Mouse (Mus musculus) MEL (cell line): ENCODE results near the gene 2410002F23Rik. TPM values are rescaled to one million over a fixed set of nuclear protein-coding genes. Genes with fewer than 3 reads are reported as not detected.

Experiments used
- DNase-seq: peaks from one replicate; pipeline ENCODE4 v3.0.0; 2011; ENCODE audit warnings: low read depth, low spot score
- H3K27ac ChIP-seq: 2 replicates; pipeline ENCODE4 v1.5.1; 2012; ENCODE audit warnings: low read depth, mild to moderate bottlenecking, control low read depth, low read length, moderate library complexity; ENCODE audit not compliant: control insufficient read depth
- H3K27me3 ChIP-seq, 2 experiments: fragments of 150-350 bp in 1 of 2; sonication (generic) in 1 of 2; 2 replicates each; pipeline ENCODE4 v1.6.1; 2012; ENCODE audit warnings: low read length in 2 of 2, mild to moderate bottlenecking in 2 of 2, improper control_type of control experiment in 1 of 2, moderate library complexity in 1 of 2; ENCODE audit not compliant: insufficient read depth in 2 of 2, control insufficient read depth in 1 of 2
- H3K36me3 ChIP-seq, 2 experiments: 2 replicates each; pipeline ENCODE4 v1.6.1; 2012 to 2014; ENCODE audit warnings: low read length in 2 of 2, improper control_type of control experiment in 1 of 2, inconsistent platforms in 1 of 2, mild to moderate bottlenecking in 1 of 2; ENCODE audit not compliant: insufficient read depth in 2 of 2, control insufficient read depth in 1 of 2
- H3K4me1 ChIP-seq, 2 experiments: fragments of 150-350 bp in 1 of 2; sonication (generic) in 1 of 2; 2 replicates each; pipeline ENCODE4 v1.6.1; 2012; ENCODE audit warnings: low read length in 2 of 2, improper control_type of control experiment in 1 of 2, mild to moderate bottlenecking in 1 of 2; ENCODE audit not compliant: insufficient read depth in 2 of 2, control insufficient read depth in 1 of 2
- H3K4me3 ChIP-seq, 2 experiments: fragments of 150-350 bp in 1 of 2; sonication (generic) in 1 of 2; 2 replicates each; pipeline ENCODE4 v1.5.1; 2012; ENCODE audit warnings: low read depth in 2 of 2, low read length in 2 of 2, mild to moderate bottlenecking in 2 of 2, moderate library complexity in 2 of 2, control low read depth in 1 of 2, improper control_type of control experiment in 1 of 2; ENCODE audit not compliant: control insufficient read depth in 1 of 2, insufficient read depth in 1 of 2
- H3K79me2 ChIP-seq: 2 replicates; pipeline ENCODE4 v1.6.1; 2012; ENCODE audit warnings: mild to moderate bottlenecking, low read length, moderate library complexity; ENCODE audit not compliant: control insufficient read depth, poor library complexity, insufficient read depth
- H3K9ac ChIP-seq: 2 replicates; pipeline ENCODE4 v1.6.1; 2012; ENCODE audit warnings: low read depth, mild to moderate bottlenecking, control low read depth, low read length, moderate library complexity; ENCODE audit not compliant: control insufficient read depth, poor library complexity, severe bottlenecking
- H3K9me3 ChIP-seq: fragments of 150-350 bp; sonication (generic); replicated peaks from 2 replicates; pipeline ENCODE4 v1.6.1; 2012; ENCODE audit warnings: mild to moderate bottlenecking, low read length, improper control_type of control experiment, moderate library complexity; ENCODE audit not compliant: insufficient read depth
- CHD1 ChIP-seq: IDR thresholded peaks from 2 replicates; pipeline ENCODE4 v1.6.1; 2012; ENCODE audit warnings: low read depth, mild to moderate bottlenecking, inconsistent platforms, low read length, improper control_type of control experiment
- CHD2 ChIP-seq: IDR thresholded peaks from 2 replicates; pipeline ENCODE4 v1.6.1; 2011; ENCODE audit warnings: low read length, improper control_type of control experiment
- EP300 ChIP-seq, 2 experiments: IDR thresholded peaks; 2 replicates each; pipeline ENCODE4 v1.6.1; 2011; ENCODE audit warnings: improper control_type of control experiment in 2 of 2, low read length in 2 of 2, low read depth in 1 of 2, mild to moderate bottlenecking in 1 of 2
- ETS1 ChIP-seq: IDR thresholded peaks from 2 replicates; pipeline ENCODE4 v1.6.1; 2012; ENCODE audit warnings: low read depth, mild to moderate bottlenecking, inconsistent platforms, low read length, improper control_type of control experiment, moderate library complexity
- GATA1 ChIP-seq: IDR thresholded peaks from 2 replicates; pipeline ENCODE4 v1.6.1; 2011; ENCODE audit warnings: low read depth, low read length, improper control_type of control experiment
- HCFC1 ChIP-seq: IDR thresholded peaks from 2 replicates; pipeline ENCODE4 v1.6.1; 2012; ENCODE audit warnings: low read depth, mild to moderate bottlenecking, inconsistent platforms, low read length, improper control_type of control experiment, moderate library complexity
- JUND ChIP-seq: IDR thresholded peaks from 2 replicates; pipeline ENCODE4 v1.6.1; 2011; ENCODE audit warnings: low read depth, mild to moderate bottlenecking, improper control_type of control experiment, low read length
- KAT2A ChIP-seq: conservative IDR thresholded peaks from 2 replicates; pipeline ENCODE4 v1.6.1; 2012; ENCODE audit warnings: low read depth, low read length, improper control_type of control experiment, inconsistent platforms
- MAFK ChIP-seq: IDR thresholded peaks from 2 replicates; pipeline ENCODE4 v1.6.1; 2011; ENCODE audit warnings: low read depth, mild to moderate bottlenecking, low read length, improper control_type of control experiment, borderline replicate concordance
- MAX ChIP-seq: IDR thresholded peaks from 2 replicates; pipeline ENCODE4 v1.6.1; 2011; ENCODE audit warnings: low read length, improper control_type of control experiment
- MEF2A ChIP-seq: IDR thresholded peaks from 2 replicates; pipeline ENCODE4 v1.6.1; 2014; ENCODE audit warnings: low read depth, mild to moderate bottlenecking, inconsistent platforms, low read length, improper control_type of control experiment; ENCODE audit not compliant: poor library complexity, insufficient replicate concordance, severe bottlenecking; ENCODE audit errors: extremely low read depth
- MXI1 ChIP-seq: IDR thresholded peaks from 2 replicates; pipeline ENCODE4 v1.6.1; 2011; ENCODE audit warnings: mild to moderate bottlenecking, low read depth, low read length, improper control_type of control experiment
- MYB ChIP-seq: IDR thresholded peaks from 2 replicates; pipeline ENCODE4 v1.6.1; 2011; ENCODE audit warnings: mild to moderate bottlenecking, low read depth, low read length, improper control_type of control experiment
- MYC ChIP-seq: IDR thresholded peaks from 2 replicates; pipeline ENCODE4 v1.6.1; 2011; ENCODE audit warnings: low read depth, mild to moderate bottlenecking, low read length, improper control_type of control experiment, moderate library complexity
- NELFE ChIP-seq: IDR thresholded peaks from 2 replicates; pipeline ENCODE4 v1.6.1; 2011; ENCODE audit warnings: low read depth, low read length, improper control_type of control experiment
- POLR2A ChIP-seq, 2 experiments: IDR thresholded peaks; 2 replicates each; pipeline ENCODE4 v1.6.1; 2011 to 2012; ENCODE audit warnings: low read length in 2 of 2, mild to moderate bottlenecking in 2 of 2, control low read depth in 1 of 2, improper control_type of control experiment in 1 of 2, low read depth in 1 of 2, moderate library complexity in 1 of 2; ENCODE audit not compliant: control insufficient read depth in 1 of 2, insufficient read depth in 1 of 2, poor library complexity in 1 of 2
- POLR2AphosphoS5 ChIP-seq: IDR thresholded peaks from 2 replicates; pipeline ENCODE4 v1.6.1; 2012; ENCODE audit warnings: low read depth, borderline replicate concordance, mild to moderate bottlenecking, inconsistent platforms, low read length, moderate library complexity, mixed read lengths
- RCOR1 ChIP-seq: IDR thresholded peaks from 2 replicates; pipeline ENCODE4 v1.6.1; 2012; ENCODE audit warnings: low read depth, mild to moderate bottlenecking, inconsistent platforms, low read length, improper control_type of control experiment
- TBP ChIP-seq: IDR thresholded peaks from 2 replicates; pipeline ENCODE4 v1.8.0; 2011; ENCODE audit warnings: low read depth, low read length, improper control_type of control experiment
- TCF12 ChIP-seq: IDR thresholded peaks from 2 replicates; pipeline ENCODE4 v1.6.1; 2014; ENCODE audit warnings: low read depth, mild to moderate bottlenecking, inconsistent platforms, low read length, improper control_type of control experiment, moderate library complexity
- UBTF ChIP-seq: IDR thresholded peaks from 2 replicates; pipeline ENCODE4 v1.6.1; 2012; ENCODE audit warnings: low read depth, mild to moderate bottlenecking, inconsistent platforms, low read length, improper control_type of control experiment, moderate library complexity, borderline replicate concordance; ENCODE audit not compliant: insufficient read depth
- USF1 ChIP-seq: IDR thresholded peaks from 2 replicates; pipeline ENCODE4 v1.6.1; 2014; ENCODE audit warnings: low read depth, mild to moderate bottlenecking, inconsistent platforms, low read length, improper control_type of control experiment, moderate library complexity
- ZC3H11A ChIP-seq: IDR thresholded peaks from 2 replicates; pipeline ENCODE4 v1.6.1; 2012; ENCODE audit warnings: low read depth, mild to moderate bottlenecking, inconsistent platforms, low read length, improper control_type of control experiment
- ZKSCAN1 ChIP-seq: IDR thresholded peaks from 2 replicates; pipeline ENCODE4 v1.6.1; 2012; ENCODE audit warnings: low read depth, mild to moderate bottlenecking, inconsistent platforms, low read length, improper control_type of control experiment, moderate library complexity
- ZMIZ1 ChIP-seq: IDR thresholded peaks from 2 replicates; pipeline ENCODE4 v1.6.1; 2012; ENCODE audit warnings: low read depth, mild to moderate bottlenecking, inconsistent platforms, low read length, improper control_type of control experiment, moderate library complexity
- polyA plus RNA-seq, 2 experiments: library from polyadenylated mRNA; stranded (reverse) in 1 of 2; unstranded in 1 of 2; fragments of >175 nt in 1 of 2; fragments of >200 nt in 1 of 2; gene quantifications; 2 replicates each; pipeline versions ENCODE4 v1.2.1 to v1.2.4; 2012; ENCODE audit warnings: low replicate concordance in 2 of 2, low read depth in 1 of 2; ENCODE audit not compliant: insufficient read length in 2 of 2, insufficient read depth in 1 of 2, missing spikeins in 1 of 2
- total RNA-seq: library from RNA; depleted of rRNA; stranded (reverse); fragments of 300-350 nt; gene quantifications from 2 replicates; pipeline ENCODE4 v1.2.3, GENCODE M21; 2012

The 2410002F23Rik gene
- total and polyA plus RNA-seq, 3 experiments: 148 to 841 (median 174) TPM

GRCm38 (mm10) chr7:44272546-44272945, 26.0 kb downstream of the 2410002F23Rik start:
- Histone ChIP-seq H3K9ac (no peak overlapping the region), H3K4me1 (no peaks in the 10 kb centered on the region), H3K27me3 (no peaks in the 10 kb centered on the region), H3K4me3 (no peak overlapping the region), H3K36me3 (no peaks in the 10 kb centered on the region), H3K27ac (no peak overlapping the region), H3K9me3 (no peaks in the 10 kb centered on the region), H3K79me2 (no peaks in the 10 kb centered on the region)
- DNase-seq: no peak
- TF ChIP-seq POLR2AphosphoS5 (no peak), MXI1 (no peak), MAX (no peak), UBTF (no peak), CHD1 (no peak), ZC3H11A (no peak), TBP (no peak), NELFE (no peak), MYB (no peak), RCOR1 (no peak), MAFK (no peak), ZMIZ1 (no peak), EP300 (IDR thresholded peaks at IDR 0.05; ENCODE audit: low read depth in 1 of 2, low read length in 2 of 2) (no peak), HCFC1 (no peak), JUND (no peak), ETS1 (no peak), TCF12 (no peak), USF1 (no peak), GATA1 (no peak)

- TF ChIP-seq KAT2A: no peak
- TF ChIP-seq HCFC1: no peak
- TF ChIP-seq POLR2A (IDR thresholded peaks at IDR 0.05; ENCODE audit: control insufficient read depth in 1 of 2, insufficient read depth in 1 of 2, low read depth in 1 of 2, low read length in 2 of 2, poor library complexity in 1 of 2): no peak
- TF ChIP-seq USF1: no peak
- TF ChIP-seq MYC: no peak
- TF ChIP-seq MEF2A: no peak
- TF ChIP-seq CHD2: no peak
- TF ChIP-seq MAX: no peak
- TF ChIP-seq ZKSCAN1: no peak
- no peak for TF ChIP-seq MAFK
- no peak for TF ChIP-seq CHD1
- Histone ChIP-seq H3K36me3 (no peaks in the 10 kb centered on the region), H3K9me3 (no peaks in the 10 kb centered on the region), H3K79me2 (no peaks in the 10 kb centered on the region), H3K4me3 (no peak overlapping the region), H3K27ac (no peak overlapping the region), H3K9ac (no peak overlapping the region), H3K27me3 (no peaks in the 10 kb centered on the region), H3K4me1 (no peaks in the 10 kb centered on the region)
- no peak for DNase-seq
These were observed 26.9 kb downstream of the 2410002F23Rik start for GRCm38 (mm10) chr7:44273446-44273845.
